Mouse (Mus musculus): ENCODE results near the gene R3hdm2. TPM values are rescaled to one million over a fixed set of nuclear protein-coding genes. Genes with fewer than 3 reads are reported as not detected.

Gene R3hdm2
- total and polyA plus RNA-seq, 3 experiments, result 8.2 to 60.6 TPM; not detected in 1

- TF ChIP-seq ZNF384 (IDR thresholded peaks at IDR 0.05; ENCODE audit: low read depth, low read length) (no peak), MYB (IDR thresholded peaks at IDR 0.05; ENCODE audit: low read depth, low read length) (no peak), ZMIZ1 (IDR thresholded peaks at IDR 0.05; ENCODE audit: low read depth, low read length) (no peak), MAFK (IDR thresholded peaks at IDR 0.05; ENCODE audit: borderline replicate concordance, low read depth, low read length) (no peak)
Measured at GRCm38 (mm10) chr10:127348957-127349356, 31.2 kb upstream of the R3hdm2 start (continued).

GRCm38 (mm10) chr10:127349810-127350209 is 30.3 kb upstream of the R3hdm2 start:
- Histone ChIP-seq H3K27me3 (ENCODE audit: control insufficient read depth in 1 of 2, insufficient read depth in 2 of 2, low read length in 2 of 2) (peaks cover 0 to 1% of the 10 kb centered on the region in 2 experiments; a peak in 2 of 4 replicates), H3K9ac (ENCODE audit: control insufficient read depth, low read depth, low read length, poor library complexity, severe bottlenecking) (no peak overlapping the region), H3K4me1 (ENCODE audit: control insufficient read depth in 1 of 2, insufficient read depth in 2 of 2, low read length in 2 of 2) (peaks cover 0 to 14% of the 10 kb centered on the region in 2 experiments; a peak in 2 of 4 replicates), H3K79me2 (ENCODE audit: control insufficient read depth, insufficient read depth, low read length, poor library complexity) (no peaks in the 10 kb centered on the region), H3K27ac (ENCODE audit: control insufficient read depth, low read depth, low read length) (no peak overlapping the region), H3K36me3 (ENCODE audit: control insufficient read depth in 1 of 2, insufficient read depth in 2 of 2, low read length in 2 of 2) (no peaks in the 10 kb centered on the region), H3K9me3 (replicated peaks; ENCODE audit: insufficient read depth, low read length) (no peaks in the 10 kb centered on the region), H3K4me3 (ENCODE audit: control insufficient read depth in 1 of 2, insufficient read depth in 1 of 2, low read depth in 2 of 2, low read length in 2 of 2) (no peak overlapping the region)
- no peak for DNase-seq (ENCODE audit: low read depth, low spot score)
- TF ChIP-seq USF2 (IDR thresholded peaks at IDR 0.05; ENCODE audit: borderline replicate concordance in 1 of 2, insufficient read depth in 1 of 2, low read depth in 1 of 2, low read length in 2 of 2) (no peak), USF1 (IDR thresholded peaks at IDR 0.05; ENCODE audit: low read depth, low read length) (no peak), MXI1 (IDR thresholded peaks at IDR 0.05; ENCODE audit: low read depth, low read length) (no peak), POLR2A (IDR thresholded peaks at IDR 0.05; ENCODE audit: control insufficient read depth in 1 of 2, insufficient read depth in 1 of 2, low read depth in 1 of 2, low read length in 2 of 2, poor library complexity in 1 of 2) (no peak), ZMIZ1 (IDR thresholded peaks at IDR 0.05; ENCODE audit: low read depth, low read length) (no peak), CHD2 (IDR thresholded peaks at IDR 0.05; ENCODE audit: low read length) (no peak), NRF1 (IDR thresholded peaks at IDR 0.05; ENCODE audit: insufficient read depth, low read depth, low read length, poor library complexity, severe bottlenecking) (no peak), NELFE (IDR thresholded peaks at IDR 0.05; ENCODE audit: low read depth, low read length) (no peak), KAT2A (conservative IDR thresholded peaks at IDR 0.05; ENCODE audit: low read depth, low read length) (no peak), TCF12 (IDR thresholded peaks at IDR 0.05; ENCODE audit: low read depth, low read length) (no peak), RCOR1 (IDR thresholded peaks at IDR 0.05; ENCODE audit: low read depth, low read length) (no peak), CTCF (IDR thresholded peaks at IDR 0.05 in 2 of 3, conservative IDR thresholded peaks at IDR 0.05 in 1 of 3; ENCODE audit: control insufficient read depth in 1 of 3, insufficient read depth in 1 of 3, low read depth in 2 of 3, low read length in 3 of 3, poor library complexity in 1 of 3, severe bottlenecking in 1 of 3) (no peak), MAX (IDR thresholded peaks at IDR 0.05; ENCODE audit: low read length) (no peak), MYC (IDR thresholded peaks at IDR 0.05; ENCODE audit: low read depth, low read length) (no peak)

GRCm38 (mm10) chr10:127350594-127351284 is 29.4 kb upstream of the R3hdm2 start:
- Histone ChIP-seq H3K27ac (ENCODE audit: control insufficient read depth, low read depth, low read length) (no peak overlapping the region), H3K9ac (ENCODE audit: control insufficient read depth, low read depth, low read length, poor library complexity, severe bottlenecking) (peak overlapping the region; percentile 55), H3K4me3 (ENCODE audit: control insufficient read depth in 1 of 2, insufficient read depth in 1 of 2, low read depth in 2 of 2, low read length in 2 of 2) (peak overlapping the region; percentile 46 to 67), H3K9me3 (replicated peaks; ENCODE audit: insufficient read depth, low read length) (no peaks in the 10 kb centered on the region), H3K79me2 (ENCODE audit: control insufficient read depth, insufficient read depth, low read length, poor library complexity) (no peaks in the 10 kb centered on the region), H3K27me3 (ENCODE audit: control insufficient read depth in 1 of 2, insufficient read depth in 2 of 2, low read length in 2 of 2) (peaks cover 0 to 1% of the 10 kb centered on the region in 2 experiments; a peak in 2 of 4 replicates), H3K36me3 (ENCODE audit: control insufficient read depth in 1 of 2, insufficient read depth in 2 of 2, low read length in 2 of 2) (no peaks in the 10 kb centered on the region), H3K4me1 (ENCODE audit: control insufficient read depth in 1 of 2, insufficient read depth in 2 of 2, low read length in 2 of 2) (peaks cover 0 to 14% of the 10 kb centered on the region in 2 experiments; a peak in 2 of 4 replicates)
- DNase-seq (ENCODE audit: low read depth, low spot score), result peak; percentile 87
- TF ChIP-seq TCF12 (IDR thresholded peaks at IDR 0.05; ENCODE audit: low read depth, low read length), result peak; percentile 22; the same call in 1 of the 2 replicates
- no peak for TF ChIP-seq MYB (IDR thresholded peaks at IDR 0.05; ENCODE audit: low read depth, low read length)
- peak; percentile 34; the same call in 1 of the 2 replicates for TF ChIP-seq ZC3H11A (IDR thresholded peaks at IDR 0.05; ENCODE audit: low read depth, low read length)
- TF ChIP-seq MXI1 (IDR thresholded peaks at IDR 0.05; ENCODE audit: low read depth, low read length), result peak; percentile 63; the same call in 1 of the 2 replicates
- TF ChIP-seq ZMIZ1 (IDR thresholded peaks at IDR 0.05; ENCODE audit: low read depth, low read length), result 0 out of 2 replicates have a peak, but pooled peaks have one; percentile 60
- peak; percentile 56 for TF ChIP-seq SIN3A (IDR thresholded peaks at IDR 0.05; ENCODE audit: low read length)
- peak; percentile 91 to 93 (median 92) for TF ChIP-seq CTCF (IDR thresholded peaks at IDR 0.05 in 2 of 3, conservative IDR thresholded peaks at IDR 0.05 in 1 of 3; ENCODE audit: control insufficient read depth in 1 of 3, insufficient read depth in 1 of 3, low read depth in 2 of 3, low read length in 3 of 3, poor library complexity in 1 of 3, severe bottlenecking in 1 of 3)
- peak; percentile 69 for TF ChIP-seq MAX (IDR thresholded peaks at IDR 0.05; ENCODE audit: low read length)
- peak; percentile 57 for TF ChIP-seq NELFE (IDR thresholded peaks at IDR 0.05; ENCODE audit: low read depth, low read length)
- TF ChIP-seq E2F4 (IDR thresholded peaks at IDR 0.05; ENCODE audit: borderline replicate concordance, low read depth, low read length), result no peak
- TF ChIP-seq TBP (IDR thresholded peaks at IDR 0.05; ENCODE audit: low read depth, low read length), result peak; percentile 36; the same call in 1 of the 2 replicates
- peak; percentile 52; the same call in 1 of the 2 replicates for TF ChIP-seq MYC (IDR thresholded peaks at IDR 0.05; ENCODE audit: low read depth, low read length)
- TF ChIP-seq POLR2AphosphoS2 (IDR thresholded peaks at IDR 0.05; ENCODE audit: low read length), result no peak
- TF ChIP-seq ELF1 (IDR thresholded peaks at IDR 0.05; ENCODE audit: low read depth, low read length), result peak; percentile 68
- peak; percentile 63 for TF ChIP-seq SMC3 (IDR thresholded peaks at IDR 0.05; ENCODE audit: low read depth, low read length)
- peak; percentile 51; the same call in 1 of the 2 replicates for TF ChIP-seq MAZ (IDR thresholded peaks at IDR 0.05; ENCODE audit: low read depth, low read length)
- peak; percentile 46 to 63; a peak in 2 of 4 replicates for TF ChIP-seq POLR2A (IDR thresholded peaks at IDR 0.05; ENCODE audit: control insufficient read depth in 1 of 2, insufficient read depth in 1 of 2, low read depth in 1 of 2, low read length in 2 of 2, poor library complexity in 1 of 2)
- TF ChIP-seq NRF1 (IDR thresholded peaks at IDR 0.05; ENCODE audit: insufficient read depth, low read depth, low read length, poor library complexity, severe bottlenecking), result no peak

All from MEL (cell line).